Mouse (Mus musculus) cerebellum, adult 2 months (tissue): ENCODE results near the gene Zfp618.

Source experiments
- CTCF ChIP-seq: fragments of 200-500 bp; IDR thresholded peaks from 2 replicates; pipeline ENCODE4 v1.5.1; 2011; ENCODE audit warnings: low read depth, mild to moderate bottlenecking, control low read depth, low read length, moderate library complexity, borderline replicate concordance; ENCODE audit not compliant: insufficient read depth
- POLR2A ChIP-seq: fragments of 200-500 bp; IDR thresholded peaks from 2 replicates; pipeline ENCODE4 v1.6.1; 2011; ENCODE audit warnings: low read length, control low read depth, borderline replicate concordance; ENCODE audit not compliant: insufficient read depth

GRCm38 (mm10) chr4:62973086-62973485 lies 7.7 kb downstream of the Zfp618 start:
- TF ChIP-seq POLR2A (no peak), CTCF (no peak)
